Mouse (Mus musculus): Measurements from ENCODE around the gene Tdgf1.
A peak's percentile ranks its signal among the peaks of the same experiment; 100 is the strongest.

Gene Tdgf1

GRCm38 (mm10) chr9:110953550-110954461, 7.8 kb upstream of the Tdgf1 start:
- DNase-seq (ENCODE audit: low spot score) = peak; percentile 39

- no peak for DNase-seq (ENCODE audit: low spot score)
These were observed 7.1 kb upstream of the Tdgf1 start for GRCm38 (mm10) chr9:110952931-110953549.

DNA sequence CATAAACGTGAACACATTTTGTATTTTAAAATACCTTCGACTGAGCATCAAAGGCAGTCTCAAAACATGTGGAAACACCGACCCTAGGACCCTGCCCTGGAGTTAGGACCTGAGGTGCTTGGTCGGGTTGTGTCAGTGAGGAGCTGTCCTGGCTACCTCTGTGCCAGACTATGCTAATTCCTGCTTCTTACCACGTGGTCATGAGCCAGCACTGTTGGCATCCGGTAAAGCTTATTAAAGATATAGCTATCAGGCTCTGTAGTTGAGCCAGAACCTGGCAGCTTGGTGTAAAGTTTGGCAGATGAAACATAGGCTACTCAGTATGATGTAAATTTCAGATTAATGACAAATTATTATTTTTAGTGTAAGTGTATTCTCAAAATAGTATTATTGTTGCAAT, 6.4 kb upstream of the Tdgf1 start:
- DNase-seq (ENCODE audit: low spot score) = no peak

- no peak for DNase-seq (ENCODE audit: low spot score)
These were observed 5.9 kb upstream of the Tdgf1 start for GRCm38 (mm10) chr9:110951866-110952265.

- no peak for DNase-seq (ENCODE audit: low spot score)
These were observed 5.4 kb upstream of the Tdgf1 start, which contains the start of gene Lrrc2 for GRCm38 (mm10) chr9:110951397-110951796. Gene Lrrc2, plus strand, starts transcription at chr9:110951545.

DNA sequence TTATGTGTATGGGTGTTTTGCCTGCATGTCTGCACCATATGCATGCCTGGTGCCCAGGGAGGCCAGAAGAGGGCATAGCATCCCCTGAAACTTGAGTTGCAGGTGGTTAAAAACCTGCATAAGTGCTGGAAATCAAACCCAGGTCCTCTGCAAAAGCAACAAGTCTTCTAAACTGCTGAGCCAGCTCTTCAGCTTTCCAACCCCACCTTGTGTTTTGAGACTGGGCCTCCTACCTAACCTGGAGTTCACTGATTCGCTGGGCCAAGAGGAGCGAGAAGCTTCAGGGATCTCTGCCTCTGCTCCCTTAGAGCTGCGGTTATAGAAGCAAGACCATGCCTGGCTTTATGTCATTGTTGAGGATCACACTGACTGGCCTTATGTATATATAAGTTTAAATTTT, 4.2 kb upstream of the Tdgf1 start:
- DNase-seq (ENCODE audit: low spot score) = no peak

DNA sequence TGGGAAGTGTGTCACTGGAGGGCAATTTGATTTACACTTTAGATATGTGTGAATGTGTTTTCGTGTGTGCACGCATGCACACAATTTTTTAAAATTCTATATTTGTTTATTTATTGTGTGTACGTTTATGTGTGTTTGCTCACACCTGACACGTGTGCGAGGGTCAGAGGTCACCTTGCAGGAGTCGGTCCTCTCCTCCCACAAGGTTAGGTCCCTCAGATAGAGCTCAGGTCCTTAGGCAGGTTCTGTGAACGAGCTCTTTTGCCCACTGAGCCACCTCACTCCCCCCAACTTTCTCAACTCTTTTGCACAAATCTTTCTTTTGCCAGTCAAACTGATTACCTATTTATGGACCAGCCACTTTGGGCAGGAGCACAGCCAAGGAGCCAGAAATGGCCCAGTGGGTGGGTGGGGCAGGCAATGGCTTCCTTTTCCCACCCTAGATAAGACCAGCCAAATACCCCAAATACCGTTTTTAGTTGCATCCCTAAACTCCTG, 2.9 kb upstream of the Tdgf1 start:
- DNase-seq (ENCODE audit: low spot score) = no peak

DNA sequence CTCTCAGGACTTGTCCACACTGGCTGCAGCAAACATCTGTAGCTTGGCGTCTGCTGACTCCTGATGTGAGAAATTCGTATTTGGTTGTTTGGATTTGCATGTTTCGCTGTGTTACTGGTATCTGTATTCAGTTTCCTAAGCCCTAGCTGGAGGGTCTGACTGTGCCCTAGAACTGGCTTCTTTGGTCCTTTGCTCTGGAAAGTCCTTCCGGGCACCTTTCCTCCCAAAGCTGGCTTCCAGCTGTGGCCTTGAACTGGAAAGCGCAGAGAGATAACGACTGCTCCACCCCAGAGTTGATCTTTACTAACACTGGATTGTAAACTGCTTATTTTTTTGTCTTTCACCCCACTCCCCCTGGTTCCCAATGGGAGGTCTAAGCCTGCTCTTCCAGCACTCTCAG, 1.9 kb upstream of the Tdgf1 start:
- no peak for DNase-seq (ENCODE audit: low spot score)

DNA sequence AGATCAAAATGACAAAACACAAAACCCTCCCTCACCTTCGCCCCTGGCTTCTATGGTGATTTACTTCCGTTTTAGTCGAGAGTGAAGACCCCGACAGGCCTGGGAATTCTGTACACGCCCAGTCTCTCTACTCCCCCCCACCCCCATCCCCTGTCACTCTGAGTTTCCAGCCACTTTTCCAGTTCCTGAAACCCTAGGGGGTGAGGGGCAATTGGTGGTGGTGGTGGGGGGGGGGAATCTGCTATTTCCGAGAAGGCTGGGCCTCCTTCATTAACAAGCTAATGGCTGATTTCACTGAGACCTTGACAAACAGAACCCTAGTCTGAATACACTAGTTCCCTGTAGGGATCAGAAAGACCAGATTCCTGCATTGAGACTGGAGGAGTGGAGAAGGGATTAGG, 1.3 kb upstream of the Tdgf1 start:
- no peak for DNase-seq (ENCODE audit: low spot score)

- DNase-seq (ENCODE audit: low spot score) = no peak
These were observed 638 bp upstream of the Tdgf1 start for GRCm38 (mm10) chr9:110946548-110947044.

DNA sequence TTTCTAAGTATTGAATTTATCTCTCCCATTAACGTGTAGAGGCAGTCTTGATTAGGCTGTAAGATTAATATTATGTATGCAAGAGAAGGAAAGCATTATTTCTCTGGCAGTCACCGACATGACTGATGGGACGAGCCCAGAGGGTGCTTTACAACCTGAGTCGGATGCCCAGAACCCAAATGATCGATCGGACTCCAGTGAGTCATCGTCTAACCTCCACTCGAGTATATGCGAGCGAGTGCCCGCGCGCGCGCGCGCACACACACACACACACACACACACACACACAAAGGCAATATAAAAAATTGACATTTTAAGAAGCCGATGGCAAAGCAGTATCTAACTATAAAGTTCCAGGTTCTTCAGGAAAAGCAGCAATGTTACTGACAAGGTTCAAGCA, 615 bp downstream of the Tdgf1 start:
- no peak for DNase-seq (ENCODE audit: low spot score)

- DNase-seq (ENCODE audit: low spot score) = no peak
These were observed 1.7 kb downstream of the Tdgf1 start for GRCm38 (mm10) chr9:110944265-110944664.

DNA sequence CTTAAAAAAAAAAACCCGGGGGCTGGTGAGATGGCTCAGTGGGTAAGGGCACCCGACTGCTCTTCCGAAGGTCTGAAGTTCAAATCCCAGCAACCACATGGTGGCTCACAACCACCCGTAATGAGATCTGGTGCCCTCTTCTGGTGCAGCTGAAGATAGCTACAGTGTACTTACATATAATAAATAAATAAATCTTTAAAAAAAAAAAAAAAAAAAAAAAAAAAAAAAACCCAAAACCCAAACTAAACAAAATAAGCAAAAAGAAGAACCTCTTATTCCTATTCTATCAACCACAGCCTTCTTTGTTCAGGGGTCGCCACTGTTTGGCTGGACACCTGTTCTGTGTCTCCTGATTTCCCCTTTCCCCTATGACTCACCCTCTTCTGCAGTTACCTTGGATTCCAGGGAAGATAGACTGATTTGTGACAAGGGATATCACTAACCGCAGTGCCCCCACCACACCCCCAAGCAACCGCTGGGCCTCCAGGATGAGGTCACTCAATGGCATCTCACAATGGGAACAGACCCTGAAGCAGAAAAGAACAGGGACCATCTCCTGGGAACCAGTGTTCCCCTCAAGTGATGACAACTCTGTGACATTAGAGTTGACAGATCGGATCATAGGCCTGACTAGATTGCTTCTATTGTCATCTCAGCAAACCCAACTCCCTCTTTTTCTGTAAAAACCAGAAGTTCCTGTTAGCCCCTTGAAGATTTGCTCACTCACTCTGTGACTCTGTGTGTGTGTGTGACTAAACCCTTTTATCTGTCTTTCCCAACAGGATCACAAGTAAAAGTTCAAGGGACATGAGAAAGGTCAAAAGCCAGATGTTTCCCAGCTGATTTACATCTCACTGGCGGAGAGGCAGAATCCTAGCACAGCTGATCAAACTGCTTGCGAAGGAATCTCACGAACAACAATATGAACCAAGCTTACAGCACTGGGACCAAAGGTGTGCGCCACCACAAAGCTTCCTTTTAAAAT, 8.2 kb downstream of the Tdgf1 start:
- DNase-seq (ENCODE audit: low spot score) = no peak

DNA sequence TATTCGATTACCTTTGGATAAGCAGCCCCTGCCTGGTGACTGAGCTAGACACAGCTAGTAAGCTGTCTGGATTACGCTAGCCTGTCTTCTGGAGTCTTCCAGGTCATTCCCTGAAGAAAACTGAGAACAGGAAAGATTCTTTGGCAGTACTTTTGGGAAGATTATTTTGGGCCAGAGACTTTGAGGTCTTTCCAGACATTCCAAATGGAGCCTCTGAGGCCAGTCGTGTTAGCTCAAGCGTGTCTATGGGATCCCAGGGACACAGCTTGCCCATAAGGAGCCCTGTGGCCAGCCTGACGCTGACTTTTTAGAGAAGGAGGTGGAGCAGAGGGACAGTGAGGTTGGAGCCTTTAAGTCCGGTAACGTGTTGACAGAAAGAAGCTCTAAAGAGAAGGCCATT, 10.0 kb downstream of the Tdgf1 start:
- no peak for DNase-seq (ENCODE audit: low spot score)

DNA sequence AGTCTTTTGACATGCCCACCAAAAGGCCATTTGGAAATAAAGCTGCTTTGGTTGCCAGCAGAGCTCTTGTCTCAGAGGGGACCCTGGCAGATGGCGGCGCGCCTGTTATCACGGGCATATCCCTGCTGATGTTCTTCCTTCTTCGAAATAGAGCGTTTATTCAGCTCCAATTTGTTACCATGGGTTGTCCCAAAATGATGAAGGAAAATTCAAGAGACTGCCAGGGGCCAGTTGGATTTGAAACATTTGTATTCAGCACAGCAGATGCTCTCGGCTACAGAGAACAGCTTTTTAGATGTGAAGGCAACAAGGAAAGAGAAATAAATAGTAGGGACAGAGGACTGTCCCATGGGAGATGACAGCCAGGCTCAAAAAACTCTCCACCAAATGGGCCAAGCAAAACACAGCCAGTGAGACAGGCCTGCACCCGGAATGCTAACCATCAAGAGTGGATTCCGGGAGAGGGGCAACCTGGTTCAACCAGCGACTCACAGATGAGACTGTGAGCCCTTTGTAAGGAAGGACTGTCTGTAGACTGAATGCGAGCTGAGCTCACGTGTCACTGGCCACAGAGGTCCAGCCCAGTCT, 12.0 kb downstream of the Tdgf1 start:
- DNase-seq (ENCODE audit: low spot score) = no peak

DNA sequence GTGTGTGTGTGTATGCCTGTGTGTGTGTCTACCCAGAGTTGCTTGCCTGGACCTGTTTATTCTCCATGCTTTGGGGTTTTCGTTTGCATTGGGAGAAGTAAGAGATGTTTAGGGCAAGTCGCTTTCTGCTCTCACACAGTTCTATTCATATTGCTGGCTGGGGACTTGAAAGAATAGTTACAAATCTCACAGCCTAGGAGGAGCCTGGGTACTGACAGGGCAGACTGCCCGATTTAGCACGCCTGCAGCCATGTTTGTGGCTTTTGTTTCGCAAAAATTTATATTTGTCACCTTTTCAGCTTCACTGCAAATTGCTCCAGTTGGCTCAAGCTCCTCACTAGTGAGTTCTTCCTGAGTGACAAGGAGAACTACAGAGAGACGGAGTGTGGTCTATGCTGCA, 14.4 kb downstream of the Tdgf1 start:
- DNase-seq (ENCODE audit: low spot score) = no peak

DNA sequence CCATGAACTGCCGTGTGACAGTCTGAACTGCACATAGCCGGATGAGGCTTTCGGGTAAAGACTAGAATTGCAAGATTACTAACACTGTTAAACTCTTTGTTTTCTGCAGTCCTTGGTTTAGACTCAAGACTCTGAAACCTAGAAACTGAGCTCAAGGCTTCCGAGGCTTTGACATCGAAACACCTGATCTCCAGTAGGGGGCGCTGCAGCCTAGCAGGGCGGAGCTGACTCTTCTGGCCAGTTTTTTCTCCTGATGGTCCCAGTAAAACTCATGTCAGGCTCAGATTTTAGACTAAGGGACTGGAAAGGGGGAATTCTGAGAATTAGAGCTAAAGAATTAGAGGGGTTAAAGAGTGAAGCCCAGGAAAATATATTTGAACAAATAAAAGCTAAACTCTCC, 23.2 kb downstream of the Tdgf1 start:
- peak; percentile 35 for DNase-seq (ENCODE audit: low spot score)

GRCm38 (mm10) chr9:110920665-110921419, 25.1 kb downstream of the Tdgf1 start:
- no peak for DNase-seq (ENCODE audit: low spot score)

DNA sequence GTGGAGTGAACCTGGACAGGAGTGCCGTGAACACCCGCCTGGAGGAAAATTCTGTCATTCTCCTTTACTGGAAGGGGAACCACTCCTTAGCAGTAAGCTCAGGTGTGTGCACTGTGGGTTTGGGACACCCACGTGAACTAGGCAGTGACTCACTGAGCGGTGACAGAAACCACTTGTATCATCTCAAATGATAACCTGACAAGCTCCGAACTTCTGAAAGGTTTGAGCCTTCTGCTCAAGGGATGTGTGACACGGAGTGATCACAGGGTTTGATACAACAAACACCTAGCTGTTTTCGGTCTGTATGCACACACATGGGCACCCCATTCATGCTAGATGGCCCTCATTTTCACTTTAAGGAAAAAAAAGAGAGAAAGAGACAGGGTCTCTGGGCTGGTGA, 29.2 kb downstream of the Tdgf1 start, which contains the start of gene Fam240a:
Gene Fam240a (minus strand): TSS at position 76 of the 400 bp plus-strand sequence.
- DNase-seq (ENCODE audit: low spot score) = no peak

DNA sequence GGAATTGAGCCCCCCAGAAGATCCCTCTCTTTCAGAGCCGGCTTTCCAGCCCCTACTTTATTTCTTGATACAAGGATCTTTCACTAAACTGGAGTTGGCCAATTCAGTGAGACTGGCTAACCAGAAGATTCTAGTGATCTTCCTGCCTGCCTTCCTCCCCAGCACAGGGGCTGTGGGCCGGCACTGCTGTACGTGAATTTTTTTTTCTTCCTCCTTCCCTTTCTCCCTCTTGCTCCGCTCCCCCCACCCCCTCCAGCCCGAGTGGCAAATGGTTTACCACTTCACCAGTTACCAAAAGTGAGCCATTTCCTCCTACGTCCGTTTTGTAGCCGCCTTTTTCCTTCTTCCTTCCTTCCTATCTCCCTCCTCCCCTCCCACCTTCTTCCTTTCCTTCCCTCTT, 30.5 kb downstream of the Tdgf1 start:
- DNase-seq (ENCODE audit: low spot score) = no peak
